Mouse (Mus musculus) embryonic facial prominence, embryonic 12.5 days (tissue): ENCODE measurements around the gene Sox8. TPM values are rescaled to one million over a fixed set of nuclear protein-coding genes. Genes with fewer than 3 reads are reported as not detected.
A peak's percentile ranks its signal among the peaks of the same experiment; 100 is the strongest.

ENCODE experiments used
- ATAC-seq: fragments of 200-750 bp; cut with Nextera tagmentation; 2 replicates; pipeline ENCODE4 v1.8.0; 2017; ENCODE audit not compliant: insufficient number of reproducible peaks, insufficient read depth, low FRiP score, low TSS enrichment
- H3K27ac ChIP-seq: fragments of 300-500 bp; sonication (generic); 2 replicates; pipeline ENCODE4 v1.5.1; 2016; ENCODE audit warnings: mild to moderate bottlenecking
- H3K27me3 ChIP-seq: fragments of 300-500 bp; sonication (generic); 2 replicates; pipeline ENCODE4 v1.6.1; 2016; ENCODE audit warnings: mild to moderate bottlenecking, moderate library complexity
- H3K36me3 ChIP-seq: fragments of 300-500 bp; sonication (generic); 2 replicates; pipeline ENCODE4 v1.6.1; 2016; ENCODE audit warnings: mild to moderate bottlenecking
- H3K4me1 ChIP-seq: fragments of 300-500 bp; sonication (generic); 2 replicates; pipeline ENCODE4 v1.6.1; 2016
- H3K4me2 ChIP-seq: fragments of 300-500 bp; sonication (generic); replicated peaks from 2 replicates; pipeline ENCODE4 v1.6.1; 2016; ENCODE audit warnings: mild to moderate bottlenecking, moderate library complexity
- H3K4me3 ChIP-seq: fragments of 300-500 bp; sonication (generic); 2 replicates; pipeline ENCODE4 v1.5.1; 2016; ENCODE audit warnings: mild to moderate bottlenecking
- H3K9ac ChIP-seq: fragments of 300-500 bp; sonication (generic); 2 replicates; pipeline ENCODE4 v1.6.1; 2016; ENCODE audit warnings: mild to moderate bottlenecking, moderate library complexity
- H3K9me3 ChIP-seq: fragments of 300-500 bp; sonication (generic); 2 replicates; pipeline ENCODE4 v1.6.1; 2016; ENCODE audit warnings: mild to moderate bottlenecking, moderate library complexity
- WGBS: fragments of 180-500 bp; shearing (Covaris S2); methylation state at CpG from one replicate; pipeline ENCODE4 v1.1.7; 2016; 5-methylcytosine and 5-hydroxymethylcytosine counted together
- polyA plus RNA-seq: library from polyadenylated mRNA; unstranded; fragments of >200 nt; fragmentation: Nextera tagmentation; extraction: Ambion mirVana; gene quantifications from 2 replicates; pipeline ENCODE4 v1.2.1, GENCODE M21; 2016

The Sox8 gene
- polyA plus RNA-seq, 1 experiment from 2014 or later = 13.2 TPM

- Histone ChIP-seq H3K4me3 (no peak overlapping the region), H3K27me3 (no peaks in the 10 kb centered on the region), H3K4me1 (peaks cover 16% of the 10 kb centered on the region), H3K4me2 (no peak overlapping the region), H3K9ac (no peak overlapping the region), H3K27ac (no peak overlapping the region), H3K36me3 (no peaks in the 10 kb centered on the region), H3K9me3 (no peaks in the 10 kb centered on the region)
- no peak for ATAC-seq
- WGBS = 87% methylated on average over 11 of the region's 11 CpGs
These were observed 19.2 kb downstream of the Sox8 start for GRCm38 (mm10) chr17:25551313-25551712.

GRCm38 (mm10) chr17:25550020-25550419, 20.5 kb downstream of the Sox8 start:
- Histone ChIP-seq H3K36me3 (no peaks in the 10 kb centered on the region), H3K27me3 (no peaks in the 10 kb centered on the region), H3K4me1 (peaks cover 3% of the 10 kb centered on the region), H3K9ac (no peak overlapping the region), H3K27ac (no peak overlapping the region), H3K4me2 (no peak overlapping the region), H3K9me3 (no peaks in the 10 kb centered on the region), H3K4me3 (no peak overlapping the region)
- ATAC-seq = no peak
- 78% methylated on average over 5 of the region's 5 CpGs for WGBS

DNA sequence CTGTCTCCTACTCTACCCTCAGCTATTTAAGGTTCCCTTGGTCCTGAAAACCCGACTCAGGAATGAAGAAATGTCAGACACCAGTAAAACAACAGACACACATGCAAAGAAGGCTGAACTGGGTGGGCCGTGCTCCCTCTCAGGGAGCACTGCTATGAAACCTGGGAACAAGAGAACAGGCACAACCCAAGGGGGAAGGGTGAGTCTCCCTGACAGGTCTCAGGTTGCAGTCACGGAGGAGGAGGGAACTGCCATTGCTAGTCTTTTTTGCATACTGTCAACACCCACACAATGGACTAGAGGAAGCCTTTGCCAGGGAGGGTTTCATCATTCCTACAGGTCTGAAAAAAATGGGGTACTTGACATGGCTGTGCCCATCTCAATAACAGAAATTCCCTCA, 23.5 kb downstream of the Sox8 start:
- Histone ChIP-seq H3K36me3 (no peaks in the 10 kb centered on the region), H3K4me1 (no peaks in the 10 kb centered on the region), H3K9ac (no peak overlapping the region), H3K4me3 (no peak overlapping the region), H3K9me3 (no peaks in the 10 kb centered on the region), H3K4me2 (no peak overlapping the region), H3K27me3 (no peaks in the 10 kb centered on the region), H3K27ac (no peak overlapping the region)
- WGBS = 39% methylated on average over 3 of the region's 3 CpGs
- ATAC-seq = no peak

GRCm38 (mm10) chr17:25541768-25542167, 28.7 kb downstream of the Sox8 start:
- no peak overlapping the region for H3K4me2 ChIP-seq
- no peak overlapping the region for H3K27ac ChIP-seq
- no peaks in the 10 kb centered on the region for H3K9me3 ChIP-seq
- H3K4me1 ChIP-seq = no peaks in the 10 kb centered on the region; the same call in 1 of the 2 replicates
- ATAC-seq = no peak
- WGBS = 87% methylated on average over 4 of the region's 4 CpGs
- no peak overlapping the region for H3K9ac ChIP-seq
- no peak overlapping the region for H3K4me3 ChIP-seq
- no peaks in the 10 kb centered on the region for H3K36me3 ChIP-seq
- no peaks in the 10 kb centered on the region for H3K27me3 ChIP-seq

GRCm38 (mm10) chr17:25540731-25541130, 29.8 kb downstream of the Sox8 start:
- H3K27ac ChIP-seq = no peak overlapping the region
- H3K4me3 ChIP-seq = no peak overlapping the region
- no peaks in the 10 kb centered on the region for H3K9me3 ChIP-seq
- no peaks in the 10 kb centered on the region for H3K27me3 ChIP-seq
- no peaks in the 10 kb centered on the region for H3K36me3 ChIP-seq
- no peak overlapping the region for H3K9ac ChIP-seq
- no peak for ATAC-seq
- WGBS = 70% methylated on average over 5 of the region's 5 CpGs
- H3K4me2 ChIP-seq = no peak overlapping the region
- no peaks in the 10 kb centered on the region; the same call in 1 of the 2 replicates for H3K4me1 ChIP-seq

GRCm38 (mm10) chr17:25538945-25539875, 31.3 kb downstream of the Sox8 start:
- no peak overlapping the region for H3K9ac ChIP-seq
- WGBS = 45% methylated on average over 27 of the region's 27 CpGs
- no peak overlapping the region for H3K27ac ChIP-seq
- ATAC-seq = no peak
- no peaks in the 10 kb centered on the region for H3K27me3 ChIP-seq
- H3K36me3 ChIP-seq = no peaks in the 10 kb centered on the region
- H3K4me3 ChIP-seq = no peak overlapping the region
- H3K9me3 ChIP-seq = no peaks in the 10 kb centered on the region
- H3K4me1 ChIP-seq = no peaks in the 10 kb centered on the region; the same call in 1 of the 2 replicates
- no peak overlapping the region for H3K4me2 ChIP-seq

DNA sequence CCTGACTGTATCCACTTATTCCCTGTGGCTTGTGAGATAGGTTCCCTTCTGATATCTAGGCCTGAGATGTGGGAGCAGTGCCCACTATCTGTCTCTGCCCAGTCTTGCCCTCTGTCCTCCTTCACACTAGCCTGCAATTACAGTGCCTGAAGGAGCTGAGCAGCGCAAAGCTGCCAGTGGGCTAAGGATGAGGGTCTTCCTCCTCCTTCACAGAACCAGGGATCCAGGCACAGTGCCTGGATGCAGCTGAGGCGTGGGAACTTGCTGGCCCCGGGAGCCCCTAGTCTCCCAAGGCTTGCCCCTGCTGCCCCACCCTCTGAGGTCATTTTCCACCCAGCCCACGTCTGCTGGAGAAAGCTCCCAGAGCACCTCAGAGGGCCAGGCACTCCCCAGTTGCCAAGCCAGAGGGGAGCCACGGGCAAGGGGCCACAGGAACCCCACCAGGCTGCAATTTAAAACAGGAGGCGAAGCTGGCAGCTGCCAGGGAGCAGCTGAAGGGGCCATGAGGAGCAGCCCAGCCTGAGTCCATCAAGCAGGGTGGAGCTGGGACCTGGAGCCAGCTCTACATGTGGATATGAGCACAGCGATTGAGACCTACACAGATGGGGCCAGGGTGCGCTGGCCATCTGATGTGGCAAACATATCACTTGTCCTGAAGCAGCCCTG, 40.0 kb downstream of the Sox8 start:
- Histone ChIP-seq H3K9me3 (no peaks in the 10 kb centered on the region), H3K27me3 (no peaks in the 10 kb centered on the region), H3K9ac (no peak overlapping the region), H3K4me2 (no peak overlapping the region), H3K4me1 (no peaks in the 10 kb centered on the region), H3K27ac (no peak overlapping the region), H3K36me3 (no peaks in the 10 kb centered on the region), H3K4me3 (no peak overlapping the region)
- 68% methylated on average over 8 of the region's 8 CpGs for WGBS
- ATAC-seq = no peak

DNA sequence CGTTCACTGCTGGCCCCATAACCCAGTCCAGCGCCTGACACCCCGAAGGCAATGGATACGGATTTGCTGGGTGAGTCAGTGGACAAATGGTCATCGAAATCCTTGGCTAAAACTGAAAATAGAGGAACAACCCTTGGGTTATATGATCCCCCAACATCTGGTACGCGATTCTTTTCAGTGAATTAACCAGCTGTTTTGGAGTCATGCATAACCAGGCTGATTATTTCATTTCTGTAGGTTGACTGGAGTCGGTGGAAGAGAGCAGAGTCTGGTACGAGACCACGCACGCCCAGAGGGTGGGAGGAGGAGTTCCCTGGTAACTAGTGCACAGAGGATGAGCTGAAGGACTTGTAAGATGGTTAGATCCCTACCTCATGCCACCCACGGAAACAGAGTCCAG, 48.4 kb downstream of the Sox8 start:
- no peak overlapping the region for H3K4me2 ChIP-seq
- H3K4me1 ChIP-seq = peaks cover 21% of the 10 kb centered on the region
- 51% methylated on average over 12 of the region's 12 CpGs for WGBS
- 0 out of 2 replicates have a peak overlapping the region, but pooled peaks have one; percentile 19 for H3K27ac ChIP-seq
- no peak overlapping the region for H3K9ac ChIP-seq
- ATAC-seq = no peak
- H3K9me3 ChIP-seq = no peaks in the 10 kb centered on the region
- H3K27me3 ChIP-seq = no peaks in the 10 kb centered on the region
- no peaks in the 10 kb centered on the region for H3K36me3 ChIP-seq
- no peak overlapping the region for H3K4me3 ChIP-seq

- H3K4me2 ChIP-seq = no peak overlapping the region
- H3K9me3 ChIP-seq = no peaks in the 10 kb centered on the region
- H3K27ac ChIP-seq = peak overlapping the region; percentile 71
- H3K4me3 ChIP-seq = no peak overlapping the region
- peaks cover 26% of the 10 kb centered on the region for H3K4me1 ChIP-seq
- peak; percentile 55; the same call in 1 of the 2 replicates for ATAC-seq
- H3K36me3 ChIP-seq = no peaks in the 10 kb centered on the region
- no peak overlapping the region for H3K9ac ChIP-seq
- WGBS = 24% methylated on average over 9 of the region's 9 CpGs
- H3K27me3 ChIP-seq = no peaks in the 10 kb centered on the region
These were observed 50.0 kb downstream of the Sox8 start for GRCm38 (mm10) chr17:25520492-25520891.

GRCm38 (mm10) chr17:25519511-25519910, 51.0 kb downstream of the Sox8 start:
- no peak for ATAC-seq
- H3K27me3 ChIP-seq = no peaks in the 10 kb centered on the region
- no peak overlapping the region for H3K4me2 ChIP-seq
- no peak overlapping the region for H3K27ac ChIP-seq
- no peak overlapping the region for H3K9ac ChIP-seq
- H3K4me3 ChIP-seq = no peak overlapping the region
- H3K9me3 ChIP-seq = no peaks in the 10 kb centered on the region
- 81% methylated on average over 5 of the region's 5 CpGs for WGBS
- H3K36me3 ChIP-seq = no peaks in the 10 kb centered on the region
- peaks cover 26% of the 10 kb centered on the region for H3K4me1 ChIP-seq

DNA sequence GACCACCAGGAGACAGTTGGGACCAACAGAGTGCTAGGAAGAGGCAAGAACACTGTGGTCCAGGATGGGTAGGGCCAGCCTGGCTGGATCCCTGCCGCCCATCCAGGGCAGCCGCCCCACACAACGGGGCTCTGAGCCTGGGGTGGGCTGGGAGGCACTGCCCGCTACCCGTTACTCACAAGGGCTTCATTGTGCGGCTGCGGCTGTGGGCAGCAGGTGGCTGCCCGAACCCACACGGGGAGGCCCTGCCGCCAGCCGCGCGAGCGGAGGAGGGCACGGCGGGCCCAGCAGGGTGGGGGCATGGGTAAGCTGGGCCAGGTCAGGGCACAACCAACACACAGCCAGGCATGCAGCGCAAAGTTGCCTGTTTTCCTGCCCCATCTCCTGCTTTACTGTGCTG, 52.3 kb downstream of the Sox8 start:
- Histone ChIP-seq H3K4me2 (no peak overlapping the region), H3K9ac (no peak overlapping the region), H3K27me3 (no peaks in the 10 kb centered on the region), H3K36me3 (no peaks in the 10 kb centered on the region), H3K9me3 (0 out of 2 replicates have a peak, but pooled peaks cover 5% of the 10 kb centered on the region), H3K4me3 (no peak overlapping the region), H3K4me1 (peaks cover 26% of the 10 kb centered on the region), H3K27ac (no peak overlapping the region)
- 78% methylated on average over 17 of the region's 17 CpGs for WGBS
- ATAC-seq = no peak

- no peaks in the 10 kb centered on the region for H3K27me3 ChIP-seq
- H3K4me2 ChIP-seq = no peak overlapping the region
- H3K4me3 ChIP-seq = no peak overlapping the region
- no peak overlapping the region for H3K9ac ChIP-seq
- WGBS = 40% methylated on average over 5 of the region's 5 CpGs
- H3K4me1 ChIP-seq = peaks cover 18% of the 10 kb centered on the region
- H3K36me3 ChIP-seq = no peaks in the 10 kb centered on the region
- 0 out of 2 replicates have a peak, but pooled peaks cover 5% of the 10 kb centered on the region for H3K9me3 ChIP-seq
- no peak overlapping the region for H3K27ac ChIP-seq
- no peak for ATAC-seq
These were observed 54.2 kb downstream of the Sox8 start for GRCm38 (mm10) chr17:25516315-25516714.
